Mouse (Mus musculus): ENCODE measurements around the gene 4833439L19Rik. TPM values are rescaled to one million over a fixed set of nuclear protein-coding genes. Genes with fewer than 3 reads are reported as not detected.

Gene 4833439L19Rik
- total RNA-seq, 2 experiments from 2014 or later: 203 to 215 TPM

DNA sequence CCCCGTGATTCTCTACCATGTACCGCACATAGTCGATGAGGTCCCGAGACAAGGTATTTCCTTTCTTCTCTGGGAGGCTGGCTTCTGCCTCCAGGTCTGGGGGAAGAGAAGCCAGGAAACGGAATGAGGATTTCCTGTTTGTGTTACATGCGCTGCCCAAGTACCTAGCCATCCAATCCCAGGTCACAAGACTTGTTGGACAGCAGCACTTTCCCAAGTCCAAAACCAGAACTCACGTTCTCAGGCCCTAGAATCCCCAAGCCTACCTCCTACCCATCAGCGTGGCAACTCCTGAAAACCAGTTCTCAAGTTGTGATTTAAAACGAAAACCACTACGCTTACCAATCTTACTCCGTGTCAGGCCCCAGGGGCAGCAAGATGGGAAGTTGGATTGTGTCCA is 20.6 kb upstream of the 4833439L19Rik start:
- no peak for DNase-seq (ENCODE audit: low spot score)

DNA sequence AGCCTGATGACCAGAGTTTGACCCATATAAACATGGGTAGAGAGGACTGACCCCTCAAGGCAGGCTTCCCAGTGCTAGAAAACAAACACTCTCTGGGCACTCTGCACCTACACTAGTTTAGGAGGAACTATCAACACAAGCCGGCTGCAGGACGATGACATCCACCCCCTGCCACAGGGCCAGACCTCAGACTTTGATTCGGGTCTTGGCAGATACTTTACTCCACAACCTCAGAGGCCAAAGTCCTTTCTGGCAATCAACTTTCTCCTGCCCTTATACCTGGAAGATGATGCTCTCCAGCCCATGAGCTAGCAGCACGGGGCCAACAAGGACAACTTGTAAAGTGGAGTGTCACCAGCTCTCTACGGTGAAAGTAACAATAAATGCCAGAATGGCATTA is 17.6 kb upstream of the 4833439L19Rik start:
- DNase-seq (ENCODE audit: low spot score): no peak

DNA sequence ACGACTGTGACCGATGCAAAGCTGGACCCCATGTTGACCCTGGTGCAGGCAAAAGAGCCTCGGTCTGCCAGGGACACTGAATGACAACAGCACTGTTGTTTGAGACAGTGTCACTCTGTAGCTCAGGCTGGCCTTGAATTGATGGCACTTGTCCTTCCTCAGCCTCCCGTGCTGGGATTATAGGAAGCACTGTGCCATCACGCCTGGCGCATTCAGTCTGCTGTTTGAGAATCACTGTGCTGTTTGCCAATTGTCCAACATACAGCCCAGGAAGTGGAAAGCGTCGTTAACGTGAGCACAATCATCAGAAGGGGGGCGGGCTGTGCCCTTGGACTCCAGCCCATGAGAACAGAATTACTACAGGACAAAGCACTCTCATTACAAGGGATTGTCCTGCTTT is 16.9 kb upstream of the 4833439L19Rik start:
- no peak for DNase-seq (ENCODE audit: low spot score)

DNA sequence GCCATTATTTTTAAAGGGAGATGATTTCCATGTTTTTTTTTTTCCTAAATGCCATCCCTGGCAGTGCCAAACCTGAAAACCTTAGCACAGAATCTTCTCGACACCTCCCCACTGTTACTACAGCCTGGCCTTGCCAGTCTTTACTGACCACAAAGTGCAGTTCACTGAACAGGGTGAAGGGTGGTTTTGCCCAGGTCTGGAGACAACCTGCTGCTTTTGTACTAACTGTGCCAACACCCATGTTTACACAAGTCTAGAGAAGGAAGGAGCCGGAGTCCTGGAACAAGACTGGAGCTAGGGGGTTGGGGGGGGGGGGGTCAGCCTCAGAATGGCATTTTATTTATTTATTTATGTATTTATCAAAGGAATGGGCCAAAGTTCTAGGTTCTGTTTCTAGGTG is 16.1 kb upstream of the 4833439L19Rik start:
- DNase-seq (ENCODE audit: low spot score): no peak

DNA sequence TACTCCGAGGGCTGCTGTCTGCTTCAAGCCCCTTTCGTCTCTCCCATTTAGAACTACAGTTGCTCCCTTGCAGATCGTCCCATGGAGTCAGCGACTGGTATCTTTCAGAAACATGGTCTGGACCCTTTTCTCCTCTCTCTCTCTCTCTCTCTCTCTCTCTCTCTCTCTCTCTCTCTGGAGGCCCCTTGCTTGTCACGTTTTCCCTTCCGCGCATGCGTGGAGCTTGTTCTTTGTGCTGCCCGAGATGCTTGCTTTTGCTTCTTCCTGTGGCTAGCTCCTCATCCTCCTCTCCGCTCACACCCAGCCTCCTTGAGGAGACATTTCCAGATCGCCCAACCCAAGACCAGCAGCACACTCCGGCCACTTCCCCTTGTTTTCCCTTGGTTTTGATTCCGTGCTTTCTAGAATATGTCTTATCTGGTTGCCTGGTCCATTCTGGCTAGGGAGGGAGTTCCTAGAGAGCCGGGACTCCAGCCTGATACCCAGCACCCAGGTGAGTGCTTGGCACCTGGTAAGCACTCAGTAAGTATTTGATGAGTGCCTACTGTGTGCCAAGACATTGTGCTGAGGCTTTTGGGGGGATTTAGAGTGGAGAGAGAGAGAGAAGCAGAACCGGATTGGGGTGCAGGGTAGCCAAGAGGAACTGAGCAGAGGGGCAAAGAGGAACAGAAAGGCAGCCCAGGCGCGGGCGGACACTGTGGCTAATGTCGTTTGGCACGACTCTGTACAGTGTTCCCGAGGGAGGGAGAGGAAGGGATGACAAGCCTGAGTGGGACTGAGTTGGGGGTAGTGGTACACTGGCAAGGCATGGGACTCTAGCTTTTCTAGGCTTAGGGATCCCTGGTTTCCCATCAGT is 12.6 kb upstream of the 4833439L19Rik start:
- no peak for DNase-seq (ENCODE audit: low spot score)

DNA sequence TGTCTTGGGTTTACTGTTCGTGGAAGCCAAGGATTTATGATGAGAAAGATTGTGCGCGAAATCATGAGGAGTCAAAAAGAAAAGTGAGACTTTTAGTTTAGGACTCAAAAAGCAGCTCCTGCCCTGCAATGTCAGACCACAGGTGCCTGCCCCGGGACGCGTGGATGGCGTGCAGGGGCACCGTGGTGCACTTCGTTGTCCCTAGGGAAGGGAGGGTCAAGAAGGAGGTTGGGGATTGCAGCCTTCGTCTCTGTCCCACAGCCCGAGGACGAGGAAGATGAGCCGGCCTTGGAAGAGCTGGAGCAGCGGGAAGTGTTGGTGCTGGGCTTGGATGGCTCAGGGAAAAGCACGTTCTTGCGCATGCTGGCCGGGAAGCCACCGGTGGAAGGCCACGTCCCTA is 10.3 kb upstream of the 4833439L19Rik start:
- DNase-seq (ENCODE audit: low spot score): no peak

DNA sequence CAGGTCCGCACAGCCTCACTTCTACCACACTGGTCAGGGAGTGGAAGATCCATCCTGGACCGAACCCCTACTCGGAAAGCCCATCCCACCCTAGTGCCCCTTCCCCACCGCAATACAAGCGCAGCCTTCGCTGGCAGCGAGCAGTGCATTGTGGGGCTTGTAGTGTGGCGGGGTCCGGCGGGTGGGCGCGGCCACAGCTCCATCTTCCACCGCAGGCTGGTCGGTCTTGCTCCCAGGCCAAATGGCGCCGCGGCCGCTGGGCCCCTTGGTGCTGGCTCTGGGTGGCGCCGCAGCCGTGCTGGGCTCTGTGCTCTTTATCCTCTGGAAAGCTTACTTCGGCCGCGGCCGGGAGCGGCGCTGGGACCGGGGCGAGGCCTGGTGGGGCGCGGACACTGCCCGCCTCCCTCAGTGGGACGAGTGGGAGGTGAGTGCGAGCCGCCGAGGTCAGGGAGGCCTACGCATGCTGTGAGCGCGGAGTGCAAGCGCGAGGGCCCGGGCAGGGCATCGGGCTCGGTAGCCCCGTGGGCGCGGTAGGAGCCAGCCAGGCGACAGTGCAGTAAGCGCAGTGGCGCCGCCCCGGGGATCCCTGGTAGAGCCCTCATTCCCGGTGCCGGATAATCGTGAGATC is 9.7 kb upstream of the 4833439L19Rik start, which contains the start of gene Arl10:
Arl10 (plus strand) TSS at position 162 of the 628 bp plus-strand sequence.
- peak; percentile 63 for DNase-seq (ENCODE audit: low spot score)

DNA sequence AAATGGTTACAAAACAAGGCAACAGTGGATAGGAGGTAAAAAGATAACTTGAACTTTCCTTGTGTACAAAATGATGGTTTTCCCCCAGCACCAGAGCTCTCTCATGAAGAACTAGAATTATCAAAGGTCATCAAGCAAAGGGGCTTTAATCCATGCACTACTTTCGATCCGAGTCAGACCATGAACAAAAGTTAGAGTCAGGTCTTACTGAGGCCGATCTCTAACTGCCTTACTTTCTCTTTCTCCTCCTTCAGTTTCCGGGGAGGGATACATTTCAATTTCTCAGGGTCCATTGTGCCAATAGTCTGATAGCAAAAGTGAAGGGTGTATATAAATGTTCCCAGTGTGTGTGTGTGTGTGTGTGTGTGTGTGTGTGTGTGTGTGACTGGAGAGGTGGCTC is 7.4 kb upstream of the 4833439L19Rik start:
- DNase-seq (ENCODE audit: low spot score): no peak

DNA sequence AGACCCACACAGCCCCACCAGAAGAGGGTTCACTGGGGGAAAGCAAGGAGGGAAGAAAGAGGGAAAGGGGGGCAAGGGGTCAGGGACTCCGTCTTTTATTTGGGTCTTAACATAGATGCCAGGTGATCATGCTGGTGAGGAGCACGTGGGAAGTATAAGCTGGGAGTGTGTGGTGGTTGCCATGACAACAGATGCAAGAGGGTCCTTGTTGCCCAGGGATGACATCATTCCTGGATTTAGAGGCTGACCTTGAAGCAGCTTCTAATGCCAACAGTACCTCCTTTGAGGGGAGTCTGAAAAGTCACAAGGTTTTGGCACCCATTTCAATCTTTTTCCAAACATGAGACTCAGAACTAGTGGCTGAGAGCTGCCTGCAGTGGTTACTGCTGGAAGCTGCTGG is 6.4 kb upstream of the 4833439L19Rik start:
- no peak for DNase-seq (ENCODE audit: low spot score)

DNA sequence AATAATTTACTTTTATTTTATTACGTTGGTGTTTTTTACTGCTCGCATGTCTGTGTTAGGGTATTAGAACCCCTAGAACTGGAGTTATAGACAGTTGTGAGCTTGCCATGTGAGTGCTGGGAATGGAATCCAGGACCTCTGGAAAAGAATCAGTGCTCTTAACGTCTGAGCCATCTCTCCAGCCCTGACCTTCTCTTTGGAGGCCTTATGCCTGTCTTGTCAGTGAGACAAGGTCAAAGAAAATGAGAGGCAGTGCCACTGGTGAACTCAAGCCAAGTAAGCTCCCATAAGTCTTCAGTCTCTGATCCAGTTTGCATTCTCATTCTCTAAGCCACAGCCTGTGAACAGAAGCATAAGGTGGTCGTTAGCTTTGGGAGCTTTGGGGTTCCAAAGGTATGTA is 5.5 kb upstream of the 4833439L19Rik start:
- no peak for DNase-seq (ENCODE audit: low spot score)

DNA sequence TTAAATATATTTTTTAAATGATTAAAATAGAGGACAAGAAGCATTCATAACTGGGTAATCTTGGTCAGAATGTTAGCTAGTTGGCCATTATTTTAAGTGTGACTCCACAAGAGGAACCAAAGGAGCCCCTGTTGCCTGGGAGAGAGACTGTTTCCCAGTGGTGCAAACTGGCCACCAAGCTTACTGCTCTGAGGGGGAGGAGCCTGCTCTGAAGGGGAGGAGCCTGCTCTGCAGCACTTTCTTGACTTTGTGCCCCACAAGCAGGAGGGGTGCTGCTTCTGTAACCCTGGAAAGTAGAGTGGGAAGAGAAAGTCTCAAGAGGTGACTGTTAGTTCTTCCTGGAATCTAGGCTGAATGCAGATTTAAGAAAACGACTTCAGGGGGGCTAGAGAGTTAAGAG is 4.0 kb upstream of the 4833439L19Rik start:
- DNase-seq (ENCODE audit: low spot score): no peak

DNA sequence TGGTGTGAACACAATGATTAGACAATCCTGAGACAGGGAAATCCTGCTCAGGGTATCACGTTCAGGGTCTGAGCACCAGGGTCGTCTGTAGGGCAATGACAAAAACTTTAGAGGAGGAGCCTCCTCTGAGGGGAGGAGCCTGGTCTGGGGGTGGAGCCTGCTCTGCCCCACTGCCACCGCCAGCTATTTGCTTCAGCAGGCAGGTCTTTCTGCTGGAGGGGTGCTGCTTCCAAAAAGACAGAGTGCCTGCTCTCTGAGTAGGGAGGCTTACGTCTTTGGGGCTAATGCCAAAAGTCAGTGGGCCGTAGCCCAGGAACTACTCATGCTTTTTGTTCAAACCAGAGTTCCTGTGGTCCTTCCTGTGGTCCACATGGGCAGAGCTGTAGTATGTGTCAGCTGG is 3.1 kb upstream of the 4833439L19Rik start:
- DNase-seq (ENCODE audit: low spot score): no peak

DNA sequence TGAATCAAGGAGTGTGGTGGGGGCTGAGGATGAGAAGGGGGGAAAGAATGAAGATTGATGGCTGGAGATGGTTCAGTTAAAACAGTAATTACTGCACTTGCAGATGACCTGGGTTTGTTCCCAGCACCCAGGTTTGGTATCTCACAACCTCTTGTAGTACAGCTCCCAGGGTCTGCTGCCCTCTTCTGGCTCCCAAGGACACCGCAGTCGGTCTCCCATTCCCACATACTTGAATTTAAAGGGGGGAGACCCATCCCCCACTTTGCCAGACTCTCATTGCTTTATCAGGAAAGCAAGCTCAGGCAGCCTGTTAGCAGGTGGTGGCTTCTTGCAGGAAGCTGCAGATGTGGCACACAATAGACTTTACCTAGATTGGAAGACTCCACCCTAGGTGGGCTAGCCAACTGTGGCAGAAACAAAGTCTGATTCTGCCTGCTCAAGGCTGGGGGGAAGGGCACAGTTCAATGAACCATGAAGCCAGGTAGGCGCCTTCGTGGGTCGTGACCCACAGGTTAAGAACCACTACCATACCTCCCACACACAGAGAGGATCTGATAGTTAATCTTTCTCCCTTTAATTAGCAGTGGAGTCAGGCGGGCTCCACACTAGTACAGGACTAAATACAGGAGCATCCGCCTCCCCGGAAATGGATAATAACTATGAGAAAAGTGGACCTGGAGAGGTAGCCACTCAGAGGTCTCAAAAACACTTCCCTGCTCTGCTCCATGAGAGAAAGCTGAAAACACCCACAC is 535 bp upstream of the 4833439L19Rik start:
- peak; percentile 58 for DNase-seq (ENCODE audit: low spot score)

DNA sequence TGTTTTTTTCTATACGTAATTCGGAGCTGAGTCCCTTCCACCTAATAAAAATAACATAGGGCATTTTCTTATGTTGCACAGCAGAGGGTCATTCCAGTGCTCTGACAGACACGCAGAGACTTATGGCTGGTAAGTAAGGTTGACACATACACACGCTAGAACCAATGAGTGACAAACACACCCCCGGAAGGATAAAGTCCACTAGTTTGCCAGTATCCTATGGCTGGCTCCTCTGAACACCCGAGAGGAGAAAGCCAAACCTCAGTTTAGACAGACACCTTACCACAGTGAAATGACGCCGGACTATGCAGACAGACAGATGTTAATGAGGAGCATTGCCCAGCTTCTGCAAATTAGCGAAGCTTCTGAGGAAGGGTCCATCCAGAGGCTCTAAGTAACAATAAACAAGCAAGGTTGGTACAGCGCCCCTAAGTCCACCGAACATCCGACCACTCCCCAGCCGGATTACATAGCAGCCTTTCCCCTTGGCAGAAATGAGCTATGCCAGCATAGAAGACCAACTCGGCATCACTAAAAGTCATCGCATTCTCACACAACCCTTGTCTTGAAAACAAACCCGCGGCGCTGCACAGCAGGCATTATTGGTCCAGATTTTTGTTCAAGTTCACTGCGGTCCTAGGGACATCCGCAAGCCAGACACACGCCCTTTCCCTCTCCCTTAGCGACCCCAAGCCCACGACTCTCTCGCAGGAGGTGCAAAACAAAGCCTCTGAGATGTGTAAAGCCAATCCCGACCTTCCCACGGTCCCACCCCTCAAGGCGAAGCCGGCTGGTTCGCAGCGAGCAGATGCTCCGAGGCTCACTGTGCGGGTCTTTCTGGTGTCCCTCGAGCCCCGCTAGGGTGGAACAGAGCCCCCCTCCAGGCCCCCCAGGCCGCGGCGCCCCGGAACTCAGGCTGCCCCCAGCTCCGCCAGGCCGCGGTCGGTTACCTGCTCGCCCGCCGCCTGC is 719 bp downstream of the 4833439L19Rik start:
- no peak for DNase-seq (ENCODE audit: low spot score)

DNA sequence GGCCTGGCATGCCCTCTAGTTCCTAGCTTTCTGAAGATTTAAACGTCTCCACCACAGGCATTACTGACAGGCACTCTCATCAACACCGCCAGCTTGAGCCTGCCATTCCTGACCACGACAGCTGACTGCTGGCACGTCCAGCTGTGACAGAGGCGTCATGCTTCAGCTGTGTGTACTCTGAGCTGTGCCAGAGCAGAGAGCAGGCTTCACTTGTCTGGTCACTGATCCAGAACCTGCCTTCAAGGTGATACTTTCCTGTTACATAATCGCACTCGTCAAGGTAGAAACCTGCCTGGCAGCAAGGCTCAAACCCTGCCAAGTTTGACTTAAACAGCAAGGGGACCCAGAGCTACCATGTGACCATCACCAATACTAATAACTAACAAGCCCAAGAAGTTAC is 2.7 kb downstream of the 4833439L19Rik start:
- no peak for DNase-seq (ENCODE audit: low spot score)

DNA sequence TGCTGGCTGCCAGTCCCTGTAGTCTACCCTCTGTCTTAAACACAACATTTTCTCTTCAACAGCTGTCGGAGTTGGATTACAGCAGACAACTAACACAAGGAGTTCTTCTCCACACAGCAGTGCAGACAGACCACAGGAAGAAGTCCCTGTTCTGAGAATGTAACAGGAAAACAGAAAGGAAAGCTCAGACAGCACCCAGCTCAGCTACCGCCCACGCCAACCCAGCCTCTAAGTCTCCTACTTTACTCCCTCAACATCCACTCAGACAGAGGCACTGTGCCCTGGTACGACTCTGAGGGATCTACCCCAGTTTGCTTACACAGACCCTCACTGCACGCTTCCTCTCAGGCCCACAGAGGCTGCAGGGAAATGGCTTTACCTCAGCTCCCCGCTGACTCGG is 4.6 kb downstream of the 4833439L19Rik start:
- DNase-seq (ENCODE audit: low spot score): no peak

DNA sequence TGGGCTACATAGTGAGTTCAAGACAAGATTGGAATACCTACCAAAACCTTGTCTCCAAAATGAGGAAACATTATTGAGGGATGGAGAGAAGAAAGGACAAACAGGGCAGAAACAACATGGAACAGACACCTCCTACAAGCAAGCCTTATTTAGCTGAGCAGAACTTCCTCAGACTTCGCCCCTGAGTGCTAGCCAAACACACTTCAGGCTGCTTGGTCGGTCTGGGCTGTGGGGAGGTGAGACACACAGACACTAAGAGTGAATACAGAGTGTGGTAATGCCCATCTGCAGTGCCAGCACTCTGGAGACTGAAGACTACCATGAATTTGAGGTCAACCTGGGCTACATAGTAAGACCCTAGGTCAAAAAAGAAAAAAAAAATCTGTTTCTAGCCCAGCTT is 5.6 kb downstream of the 4833439L19Rik start:
- DNase-seq (ENCODE audit: low spot score): no peak

DNA sequence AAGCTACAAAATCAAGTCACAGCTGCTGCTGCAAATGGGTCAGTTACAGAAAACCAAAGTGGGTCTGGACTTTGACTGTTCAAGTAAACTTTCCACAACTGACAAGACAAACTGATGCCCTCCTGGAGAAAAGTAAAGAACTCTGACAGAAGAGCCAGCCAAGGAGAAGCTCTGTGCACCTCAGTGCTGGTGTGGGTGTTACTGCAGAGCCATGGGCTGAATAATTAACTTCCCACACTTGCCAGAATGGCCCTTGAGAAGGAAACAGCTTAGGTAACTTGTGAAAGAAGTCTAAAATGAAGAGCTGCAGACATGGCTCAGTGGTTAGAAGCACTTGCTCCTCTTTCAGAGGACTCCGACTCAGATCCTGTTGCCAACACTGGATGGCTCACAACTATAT is 7.6 kb downstream of the 4833439L19Rik start:
- DNase-seq (ENCODE audit: low spot score): no peak

DNA sequence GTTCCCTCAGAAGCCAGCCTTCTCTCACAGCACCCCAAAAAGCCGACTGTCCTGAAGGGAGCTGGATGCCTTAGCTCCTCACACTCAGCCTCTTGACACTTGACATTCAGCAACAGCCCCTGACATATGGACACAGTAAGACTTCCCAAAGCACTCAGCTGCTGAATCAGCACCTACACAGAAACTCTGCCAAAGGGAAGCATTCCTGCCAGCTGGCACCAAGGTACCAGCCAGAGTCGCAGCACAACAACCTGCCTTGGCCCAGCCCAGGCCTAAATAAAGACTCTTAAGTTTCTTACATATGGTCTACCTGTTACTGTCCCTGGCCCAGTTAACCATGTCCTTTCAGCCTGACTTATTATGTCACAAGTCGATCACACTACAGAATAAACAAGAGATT is 8.4 kb downstream of the 4833439L19Rik start:
- peak; percentile 86 for DNase-seq (ENCODE audit: low spot score)

DNA sequence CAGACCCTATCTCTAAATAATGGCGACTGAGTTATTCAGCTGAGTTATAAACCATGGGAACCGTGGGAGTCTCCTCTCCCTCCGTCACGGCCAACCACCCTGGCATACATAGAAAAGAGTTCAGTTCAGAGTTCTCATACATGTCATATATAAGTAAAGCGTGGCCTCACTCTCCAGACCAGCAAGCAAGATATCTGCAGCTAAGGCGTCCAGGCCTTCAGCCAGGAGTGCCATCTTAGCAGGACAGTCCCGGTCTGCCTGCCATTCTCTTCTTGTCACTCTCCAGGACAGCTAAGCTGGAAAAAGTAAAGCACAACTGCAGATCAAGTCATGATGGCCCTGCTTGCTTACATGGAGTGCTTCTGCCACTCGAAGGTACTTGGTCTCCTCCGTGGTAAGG is 9.1 kb downstream of the 4833439L19Rik start:
- DNase-seq (ENCODE audit: low spot score): no peak

DNA sequence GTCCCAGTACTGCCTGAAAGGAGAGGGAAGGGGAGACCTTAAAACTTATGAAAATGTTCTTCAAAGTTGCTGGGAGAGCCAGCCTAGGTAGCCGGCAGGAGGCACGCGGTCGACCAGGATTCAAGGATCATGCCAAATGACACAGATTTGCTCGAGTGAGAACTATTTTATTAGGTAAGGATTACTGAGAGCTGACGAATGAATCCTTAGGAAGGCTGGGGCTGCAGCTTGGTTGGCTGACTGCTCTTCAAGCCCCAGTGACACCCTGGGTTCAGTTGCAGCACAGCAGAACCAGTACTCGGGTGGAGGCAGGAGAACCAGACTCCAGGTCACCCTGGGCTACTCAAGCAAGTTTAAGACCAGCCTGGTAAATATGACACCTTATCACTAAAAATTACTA is 17.2 kb downstream of the 4833439L19Rik start:
- DNase-seq (ENCODE audit: low spot score): no peak
